Mouse (Mus musculus) MEL (cell line): ENCODE measurements at regions not wholly inside any gene's neighbourhood (a gene's known extent, or its start where the extent isn't known, plus 50 kb on each side); places are given as distances from the start of the nearest gene placed in this dataset.

Experiments
- DNase-seq: peaks from one replicate; pipeline ENCODE4 v3.0.0; 2011; ENCODE audit warnings: low read depth, low spot score
- H3K27ac ChIP-seq: 2 replicates; pipeline ENCODE4 v1.5.1; 2012; ENCODE audit warnings: low read depth, mild to moderate bottlenecking, control low read depth, low read length, moderate library complexity; ENCODE audit not compliant: control insufficient read depth
- H3K27me3 ChIP-seq, 2 experiments: fragments of 150-350 bp in 1 of 2; sonication (generic) in 1 of 2; 2 replicates each; pipeline ENCODE4 v1.6.1; 2012; ENCODE audit warnings: low read length in 2 of 2, mild to moderate bottlenecking in 2 of 2, improper control_type of control experiment in 1 of 2, moderate library complexity in 1 of 2; ENCODE audit not compliant: insufficient read depth in 2 of 2, control insufficient read depth in 1 of 2
- H3K36me3 ChIP-seq, 2 experiments: 2 replicates each; pipeline ENCODE4 v1.6.1; 2012 to 2014; ENCODE audit warnings: low read length in 2 of 2, improper control_type of control experiment in 1 of 2, inconsistent platforms in 1 of 2, mild to moderate bottlenecking in 1 of 2; ENCODE audit not compliant: insufficient read depth in 2 of 2, control insufficient read depth in 1 of 2
- H3K4me1 ChIP-seq, 2 experiments: fragments of 150-350 bp in 1 of 2; sonication (generic) in 1 of 2; 2 replicates each; pipeline ENCODE4 v1.6.1; 2012; ENCODE audit warnings: low read length in 2 of 2, improper control_type of control experiment in 1 of 2, mild to moderate bottlenecking in 1 of 2; ENCODE audit not compliant: insufficient read depth in 2 of 2, control insufficient read depth in 1 of 2
- H3K4me3 ChIP-seq, 2 experiments: fragments of 150-350 bp in 1 of 2; sonication (generic) in 1 of 2; 2 replicates each; pipeline ENCODE4 v1.5.1; 2012; ENCODE audit warnings: low read depth in 2 of 2, low read length in 2 of 2, mild to moderate bottlenecking in 2 of 2, moderate library complexity in 2 of 2, control low read depth in 1 of 2, improper control_type of control experiment in 1 of 2; ENCODE audit not compliant: control insufficient read depth in 1 of 2, insufficient read depth in 1 of 2
- H3K79me2 ChIP-seq: 2 replicates; pipeline ENCODE4 v1.6.1; 2012; ENCODE audit warnings: mild to moderate bottlenecking, low read length, moderate library complexity; ENCODE audit not compliant: control insufficient read depth, poor library complexity, insufficient read depth
- H3K9ac ChIP-seq: 2 replicates; pipeline ENCODE4 v1.6.1; 2012; ENCODE audit warnings: low read depth, mild to moderate bottlenecking, control low read depth, low read length, moderate library complexity; ENCODE audit not compliant: control insufficient read depth, poor library complexity, severe bottlenecking
- H3K9me3 ChIP-seq: fragments of 150-350 bp; sonication (generic); replicated peaks from 2 replicates; pipeline ENCODE4 v1.6.1; 2012; ENCODE audit warnings: mild to moderate bottlenecking, low read length, improper control_type of control experiment, moderate library complexity; ENCODE audit not compliant: insufficient read depth
- MYC ChIP-seq: IDR thresholded peaks from 2 replicates; pipeline ENCODE4 v1.6.1; 2011; ENCODE audit warnings: low read depth, mild to moderate bottlenecking, low read length, improper control_type of control experiment, moderate library complexity
- POLR2AphosphoS2 ChIP-seq: IDR thresholded peaks from 2 replicates; pipeline ENCODE4 v1.6.1; 2011; ENCODE audit warnings: low read length, improper control_type of control experiment
- RCOR1 ChIP-seq: IDR thresholded peaks from 2 replicates; pipeline ENCODE4 v1.6.1; 2012; ENCODE audit warnings: low read depth, mild to moderate bottlenecking, inconsistent platforms, low read length, improper control_type of control experiment
- TCF12 ChIP-seq: IDR thresholded peaks from 2 replicates; pipeline ENCODE4 v1.6.1; 2014; ENCODE audit warnings: low read depth, mild to moderate bottlenecking, inconsistent platforms, low read length, improper control_type of control experiment, moderate library complexity

DNA sequence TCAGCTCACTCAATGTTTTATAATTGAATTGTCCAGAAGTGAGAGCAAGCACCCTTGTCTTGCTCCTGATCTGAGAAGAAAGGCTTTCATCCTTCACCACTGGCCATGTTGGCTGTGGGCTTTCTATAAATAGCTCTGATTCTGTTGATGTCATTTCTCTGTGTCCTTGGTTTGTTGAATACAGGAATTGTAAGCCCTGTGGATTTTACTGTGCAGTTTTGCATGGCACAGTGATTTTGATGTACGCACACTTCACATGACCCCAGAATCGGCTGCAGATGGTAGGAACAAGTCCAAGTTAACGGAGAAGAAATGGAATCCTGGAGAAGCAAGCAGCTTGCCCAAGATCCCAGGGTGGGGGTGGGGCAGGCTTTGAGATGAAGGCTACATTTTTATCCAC, 76.1 kb downstream of the Mcfd2 start:
- H3K79me2 ChIP-seq = no peaks in the 10 kb centered on the region
- no peak overlapping the region for H3K9ac ChIP-seq
- H3K36me3 ChIP-seq = no peaks in the 10 kb centered on the region
- H3K9me3 ChIP-seq = no peaks in the 10 kb centered on the region
- no peak overlapping the region for H3K4me3 ChIP-seq
- no peaks in the 10 kb centered on the region for H3K4me1 ChIP-seq
- H3K27me3 ChIP-seq = peaks cover 0 to 1% of the 10 kb centered on the region in 2 experiments; a peak in 3 of 4 replicates
- no peak for DNase-seq
- no peak overlapping the region for H3K27ac ChIP-seq
- no peak for TF ChIP-seq TCF12
- TF ChIP-seq POLR2AphosphoS2 = no peak
- TF ChIP-seq RCOR1 = no peak
- TF ChIP-seq MYC = no peak
